Mouse (Mus musculus): ENCODE measurements around the gene Selp.
A peak's percentile ranks its signal among the peaks of the same experiment; 100 is the strongest.

Gene Selp

GRCm38 (mm10) chr1:164117869-164118268, 2.8 kb downstream of the Selp start:
- DNase-seq (ENCODE audit: low spot score in 2 of 2): no peak

GRCm38 (mm10) chr1:164119892-164120776, 5.1 kb downstream of the Selp start:
- no peak for DNase-seq (ENCODE audit: low spot score in 2 of 2)

DNA sequence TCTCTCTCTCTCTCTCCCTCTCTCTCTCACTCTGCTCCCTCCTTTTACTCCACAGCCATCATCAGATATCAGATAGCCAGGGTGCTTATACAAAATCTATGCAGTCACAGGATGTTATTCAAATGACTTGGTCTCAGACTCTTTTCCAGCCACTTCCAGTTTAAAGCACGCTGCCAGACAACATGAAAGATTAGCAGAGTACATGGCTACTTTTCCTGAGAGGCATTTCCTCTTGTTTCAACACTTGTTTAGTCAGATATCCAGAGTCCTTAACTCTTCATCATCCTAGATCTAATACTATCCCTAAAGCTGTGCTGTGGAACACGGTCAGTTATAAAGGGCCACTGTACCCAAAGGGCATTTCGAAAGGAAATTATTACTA, 5.7 kb downstream of the Selp start:
- DNase-seq (ENCODE audit: low spot score in 2 of 2): no peak

GRCm38 (mm10) chr1:164123836-164124235, 8.8 kb downstream of the Selp start:
- no peak for DNase-seq (ENCODE audit: low spot score in 2 of 2)

- DNase-seq (ENCODE audit: low spot score in 2 of 2): no peak
These were observed 14.9 kb downstream of the Selp start for GRCm38 (mm10) chr1:164130013-164130412.

DNA sequence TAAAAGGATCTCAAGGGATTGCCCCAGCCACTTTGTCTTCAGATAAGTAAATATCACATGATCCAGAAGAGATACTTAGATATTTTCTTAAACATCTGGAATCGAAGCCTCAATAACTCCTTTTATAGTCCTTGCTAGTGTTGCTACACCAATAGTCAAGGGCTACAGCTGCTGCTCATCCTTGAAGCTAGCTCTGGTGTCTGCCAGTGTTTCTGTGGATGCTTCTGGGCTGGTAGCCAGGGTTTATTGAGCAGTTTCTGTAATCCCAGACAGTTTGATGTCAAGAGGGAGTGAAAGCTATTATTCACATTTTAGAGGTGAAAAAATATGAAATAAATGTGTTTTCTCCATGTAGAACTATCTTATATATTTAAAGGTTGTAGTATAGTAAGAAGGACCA, 17.5 kb downstream of the Selp start:
- DNase-seq (ENCODE audit: low spot score in 2 of 2): no peak

GRCm38 (mm10) chr1:164134101-164134500, 19.0 kb downstream of the Selp start:
- no peak for DNase-seq (ENCODE audit: low spot score in 2 of 2)

DNA sequence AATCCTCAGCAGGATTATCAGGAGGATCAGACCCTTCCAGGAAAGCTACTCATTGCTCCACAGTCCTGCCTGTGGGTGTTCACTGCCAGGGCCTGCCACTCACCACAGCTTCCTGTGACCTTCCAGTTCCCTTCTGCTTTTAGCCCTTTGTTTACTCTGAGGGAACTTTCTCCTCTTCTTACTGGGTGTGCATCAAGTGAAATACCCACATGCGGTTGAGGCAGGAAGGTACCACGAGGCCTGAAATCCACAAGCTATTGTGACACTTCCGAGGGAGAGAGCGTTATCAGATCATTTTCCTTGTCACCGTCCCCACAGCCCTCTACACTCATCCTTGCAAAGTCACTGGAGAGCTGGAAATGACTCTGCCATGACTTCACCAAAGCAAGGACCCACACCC, 20.3 kb downstream of the Selp start:
- no peak for DNase-seq (ENCODE audit: low spot score in 2 of 2)

GRCm38 (mm10) chr1:164135960-164136359, 20.9 kb downstream of the Selp start:
- no peak for DNase-seq (ENCODE audit: low spot score in 2 of 2)

- DNase-seq (ENCODE audit: low spot score in 2 of 2): no peak
These were observed 21.6 kb downstream of the Selp start for GRCm38 (mm10) chr1:164136636-164137035.

DNA sequence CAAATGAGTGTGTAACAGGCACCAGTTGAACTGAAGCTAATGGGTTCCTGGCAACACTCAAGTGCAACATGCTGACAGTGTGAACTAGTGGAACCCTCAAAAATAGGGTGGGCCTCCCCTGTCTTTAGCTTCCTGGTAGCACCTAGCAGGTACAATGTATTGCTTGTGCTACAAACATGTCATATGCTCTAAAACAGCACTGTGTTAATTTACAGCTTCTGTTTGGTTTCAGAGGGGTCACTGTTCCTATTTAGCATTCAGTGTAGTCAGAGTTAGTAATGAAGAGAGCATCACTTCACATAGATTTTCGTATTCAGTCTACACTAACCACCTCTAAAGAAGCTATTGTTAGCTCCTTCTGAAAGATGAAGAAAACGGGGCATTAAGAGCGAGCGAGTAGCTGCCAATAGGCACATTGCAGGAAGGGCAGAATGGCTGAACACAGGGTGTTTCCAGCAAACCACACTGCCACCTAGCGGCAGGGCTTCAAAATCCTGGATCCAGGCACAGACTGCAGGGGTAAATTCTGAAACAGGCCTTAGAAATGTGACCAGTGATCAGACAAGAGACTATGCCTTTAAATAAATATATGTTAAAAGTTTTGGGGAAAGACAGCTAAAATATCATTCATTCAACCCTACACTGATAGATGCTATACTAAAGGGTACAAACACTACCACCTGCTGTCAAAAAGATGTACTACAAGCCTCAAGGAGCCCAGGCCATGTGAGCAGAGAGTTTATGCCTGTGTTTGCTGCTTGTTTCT, 23.5 kb downstream of the Selp start:
- DNase-seq (ENCODE audit: low spot score in 2 of 2): peak; percentile 23 to 81

- DNase-seq (ENCODE audit: low spot score in 2 of 2): no peak
These were observed 24.4 kb downstream of the Selp start for GRCm38 (mm10) chr1:164139464-164139863.

- DNase-seq (ENCODE audit: low spot score in 2 of 2): no peak
These were observed 34.0 kb downstream of the Selp start for GRCm38 (mm10) chr1:164149083-164149482.

DNA sequence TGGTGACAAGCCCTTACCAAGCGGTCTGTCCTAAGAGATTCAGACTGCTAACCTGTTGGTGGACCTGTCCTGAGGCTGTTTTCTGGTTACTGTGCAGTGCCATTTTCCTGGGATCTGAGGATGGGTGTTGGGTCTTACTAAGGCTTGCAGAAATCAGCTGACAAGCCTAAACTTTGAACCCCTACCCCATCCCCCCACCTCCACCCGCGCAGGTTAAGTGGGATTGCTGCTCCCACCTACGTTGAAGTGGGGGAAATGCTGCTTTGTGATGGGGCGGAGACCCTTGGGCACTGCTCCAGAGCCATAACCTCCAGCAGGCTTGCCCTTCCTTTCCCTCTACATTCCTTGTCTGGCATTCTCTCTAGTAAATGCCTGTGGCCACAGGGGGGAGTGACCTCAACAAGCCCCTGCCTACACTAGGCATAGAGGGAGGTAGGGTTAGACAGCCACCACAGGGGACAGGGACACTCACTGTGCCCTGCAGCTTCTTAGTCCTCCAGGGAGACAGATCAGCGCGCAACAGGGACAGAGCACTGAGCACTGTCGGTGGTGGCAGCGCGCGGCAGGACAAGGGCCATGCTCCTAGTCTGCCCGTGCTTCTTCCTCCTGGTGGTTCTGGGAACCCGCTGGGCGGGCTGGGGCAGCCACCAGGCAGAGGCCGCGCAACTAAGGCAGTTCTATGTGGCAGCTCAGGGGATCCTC, 36.5 kb downstream of the Selp start, which contains the start of gene F5:
Gene F5, plus strand, starts transcription at position 452 of the 702 bp plus-strand sequence.
- DNase-seq (ENCODE audit: low spot score in 2 of 2): no peak

DNA sequence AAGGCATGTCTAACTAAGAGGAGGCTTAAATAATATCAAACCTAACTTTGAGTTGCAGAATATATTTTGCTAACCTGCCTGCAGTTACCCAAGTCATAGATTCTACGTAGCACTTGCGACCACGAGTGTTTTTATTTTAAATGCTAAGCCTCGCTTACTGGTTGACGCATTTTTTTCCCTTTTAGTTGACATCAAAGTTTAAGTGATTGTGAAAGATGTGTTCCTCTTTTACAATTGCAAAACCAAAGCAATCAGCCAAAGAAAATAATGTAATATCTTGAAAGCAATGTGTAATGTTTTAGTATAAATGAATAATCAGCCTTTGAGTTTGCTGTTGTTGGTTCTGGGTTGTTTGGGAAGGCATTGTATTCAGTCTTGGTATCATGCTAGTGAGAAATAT, 37.8 kb downstream of the Selp start:
- no peak for DNase-seq (ENCODE audit: low spot score in 2 of 2)

DNA sequence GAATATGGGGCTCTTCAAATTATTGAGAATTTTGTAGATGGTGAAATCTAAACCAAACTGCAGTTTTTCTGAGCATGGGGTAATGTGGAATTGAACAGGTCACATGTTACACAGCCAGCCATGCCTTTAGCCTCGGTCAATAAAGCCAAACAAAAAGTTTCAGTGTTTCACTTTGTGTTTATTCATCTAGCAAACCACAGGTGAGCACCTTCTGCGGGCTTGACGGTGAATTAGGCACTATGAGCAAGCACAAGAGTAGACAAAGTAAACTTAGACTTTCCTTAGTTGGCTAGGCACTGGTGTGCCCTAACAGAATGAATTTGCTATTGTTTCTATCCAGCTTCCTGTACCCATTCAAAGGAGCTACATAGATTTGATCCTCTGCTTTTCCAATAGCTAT, 39.9 kb downstream of the Selp start:
- DNase-seq (ENCODE audit: low spot score in 2 of 2): no peak

DNA sequence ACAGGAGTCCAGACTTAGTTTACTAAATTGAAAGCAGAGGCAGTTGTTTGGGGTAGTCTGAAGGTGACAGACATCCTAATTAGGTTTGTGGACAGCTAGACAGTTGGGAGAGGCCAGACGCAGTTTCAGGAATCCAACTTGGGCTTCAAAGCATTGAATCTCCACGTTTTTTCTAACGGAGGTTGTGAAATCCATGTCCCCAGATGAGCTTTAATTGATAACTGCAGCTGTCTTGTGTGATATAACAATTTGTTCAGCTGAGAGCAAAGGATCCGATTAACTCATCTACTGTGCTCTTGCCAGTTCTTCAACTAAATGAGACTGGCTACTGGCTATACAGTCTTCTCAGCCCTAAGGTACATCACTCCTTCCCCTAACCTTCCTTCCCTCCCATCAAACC, 43.5 kb downstream of the Selp start:
- no peak for DNase-seq (ENCODE audit: low spot score in 2 of 2)

DNA sequence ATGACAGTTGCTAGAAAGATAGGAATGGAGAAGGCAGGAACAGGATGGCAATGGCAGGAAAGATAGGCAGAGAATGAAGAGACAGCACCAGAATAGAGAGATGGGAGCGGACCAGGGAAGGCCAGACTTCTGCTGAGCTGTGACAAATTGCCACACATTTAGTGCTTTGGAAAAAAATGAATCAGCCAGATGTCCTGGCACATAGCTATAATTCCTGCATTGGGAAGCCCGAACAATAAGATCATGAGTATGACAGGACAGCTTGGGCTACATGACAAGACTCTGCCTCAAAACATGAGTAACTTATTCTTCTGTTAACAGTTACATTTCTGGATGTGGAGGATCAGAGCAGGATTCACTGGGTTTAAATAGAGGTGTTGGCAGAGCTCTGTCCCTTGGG, 44.7 kb downstream of the Selp start:
- DNase-seq (ENCODE audit: low spot score in 2 of 2): no peak

DNA sequence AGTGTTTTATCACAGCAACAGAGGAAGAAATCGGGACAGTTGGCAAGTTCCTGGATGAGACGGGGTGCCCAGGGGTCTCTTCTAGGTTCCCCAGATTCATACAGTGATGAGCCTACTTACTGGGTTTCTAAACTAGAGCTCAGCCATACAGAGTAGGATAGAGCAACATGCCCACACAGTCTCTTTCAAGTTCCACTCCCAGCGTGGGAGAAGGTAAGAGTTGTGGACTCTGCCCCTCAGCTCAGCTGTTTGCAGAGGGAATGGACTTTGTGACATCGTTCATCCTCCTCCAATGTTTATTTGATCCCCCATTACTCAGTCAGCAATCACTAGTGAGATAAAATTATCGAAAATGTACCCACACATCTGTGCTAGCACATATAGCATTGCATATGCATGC, 47.7 kb downstream of the Selp start:
- no peak for DNase-seq (ENCODE audit: low spot score in 2 of 2)

DNA sequence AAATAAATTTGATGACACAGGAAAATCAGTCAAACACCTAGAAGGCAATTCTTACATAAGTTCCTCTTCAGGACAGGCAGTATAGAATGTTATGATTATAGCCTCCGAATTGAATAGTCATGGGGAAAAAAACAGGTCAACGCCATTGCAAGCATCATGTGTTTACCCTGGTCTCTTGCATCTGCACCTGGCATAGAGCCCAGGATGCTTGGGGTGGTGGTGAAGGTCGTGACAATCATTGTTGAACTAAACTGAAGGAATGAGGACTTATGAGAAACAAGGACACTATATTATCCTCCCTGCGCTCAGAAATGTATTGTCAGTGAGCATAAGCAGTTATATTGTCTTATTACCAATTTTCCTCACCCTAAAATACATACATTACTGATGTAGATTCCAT, 53.8 kb downstream of the Selp start:
- no peak for DNase-seq (ENCODE audit: low spot score in 2 of 2)

GRCm38 (mm10) chr1:164170434-164170833, 55.4 kb downstream of the Selp start:
- DNase-seq (ENCODE audit: low spot score in 2 of 2): no peak

DNA sequence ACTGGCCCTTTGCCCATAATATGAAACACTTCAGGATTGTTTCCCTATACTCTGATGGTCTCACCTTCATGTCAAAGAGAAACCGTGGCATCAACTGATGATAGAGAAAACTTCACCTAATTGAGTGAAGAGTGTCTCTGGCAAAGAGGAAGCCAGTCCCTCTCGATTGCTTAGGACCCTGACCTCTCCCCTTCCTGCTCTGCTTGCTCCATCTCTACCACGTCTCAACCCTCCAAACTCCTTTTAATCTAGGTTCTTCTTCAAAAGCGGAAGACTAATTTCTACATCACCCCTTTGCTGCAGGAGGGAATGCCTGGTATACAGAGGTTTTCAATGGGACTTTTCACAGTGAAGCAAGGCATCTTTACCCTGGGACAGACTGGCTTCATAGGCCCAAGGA, 58.1 kb downstream of the Selp start:
- no peak for DNase-seq (ENCODE audit: low spot score in 2 of 2)

Measured in left cerebral cortex, adult 9 months (tissue).